Mouse (Mus musculus) liver, postnatal 0 days (tissue): ENCODE measurements around the gene Gm20388.

ENCODE experiments used
- CTCF ChIP-seq: sonication (generic); IDR thresholded peaks from 2 replicates; pipeline ENCODE4 v1.5.1; 2016; ENCODE audit warnings: antibody characterized with exemption, low read depth
- EP300 ChIP-seq: IDR thresholded peaks from 2 replicates; pipeline ENCODE4 v1.6.1; 2016; ENCODE audit warnings: antibody characterized with exemption, low read depth, mild to moderate bottlenecking

GRCm38 (mm10) chr8:120553441-120554123 is 642.9 kb downstream of the Gm20388 start:
- TF ChIP-seq CTCF: peak; percentile 36
- TF ChIP-seq EP300: no peak
